Mouse (Mus musculus): ENCODE measurements around the gene Esrrg.

DNA sequence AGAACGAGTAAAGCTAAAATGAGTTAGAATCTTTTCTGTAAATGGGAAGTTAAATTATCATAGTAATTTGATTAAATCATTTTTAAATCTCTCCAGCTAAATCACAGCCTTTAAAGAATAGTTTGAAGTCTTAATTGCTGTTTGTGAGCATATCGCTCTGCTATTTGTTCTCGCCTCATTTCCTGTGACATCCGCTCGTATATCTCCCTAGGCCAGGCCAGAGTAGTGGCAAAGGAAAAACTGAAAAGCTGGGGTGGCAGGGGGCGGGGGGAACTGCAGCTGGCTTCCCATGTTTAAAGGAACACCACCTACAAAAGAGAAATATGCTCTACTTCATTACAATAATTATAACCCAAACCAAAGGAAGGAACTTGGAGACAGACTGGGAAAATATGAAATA, 598.8 kb downstream of the Esrrg start:
- TF ChIP-seq CTCF (IDR thresholded peaks at IDR 0.05; ENCODE audit: extremely low read depth, insufficient read depth, low read length) (no peak), POLR2A (IDR thresholded peaks at IDR 0.05; ENCODE audit: extremely low read depth, insufficient read depth, low read length) (no peak)
